Mouse (Mus musculus) liver, embryonic 15.5 days (tissue): ENCODE data around the gene Nucks1. TPM values are rescaled to one million over a fixed set of nuclear protein-coding genes. Genes with fewer than 3 reads are reported as not detected.
A peak's percentile ranks its signal among the peaks of the same experiment; 100 is the strongest.
"Not testable (repeated sequence)": the region's sequence is repeated elsewhere in the genome, so short reads cannot be mapped to it uniquely, and the experiment has no call there.

Source experiments
- ATAC-seq: fragments of 200-750 bp; cut with Nextera tagmentation; 2 replicates; pipeline ENCODE4 v1.8.0; 2017; ENCODE audit warnings: moderate number of reproducible peaks, mild to moderate bottlenecking, moderate library complexity; ENCODE audit not compliant: insufficient read depth
- H3K27ac ChIP-seq: fragments of 300-500 bp; sonication (generic); replicated peaks from 2 replicates; pipeline ENCODE4 v1.5.1; 2015; ENCODE audit warnings: mild to moderate bottlenecking, inconsistent platforms
- H3K27me3 ChIP-seq: fragments of 300-500 bp; sonication (generic); 2 replicates; pipeline ENCODE4 v1.6.1; 2015; ENCODE audit warnings: mild to moderate bottlenecking, inconsistent platforms
- H3K36me3 ChIP-seq: fragments of 300-500 bp; sonication (generic); replicated peaks from 2 replicates; pipeline ENCODE4 v1.6.1; 2015; ENCODE audit warnings: moderate library complexity, mild to moderate bottlenecking, inconsistent platforms
- H3K4me1 ChIP-seq: fragments of 300-500 bp; sonication (generic); replicated peaks from 2 replicates; pipeline ENCODE4 v1.6.1; 2015; ENCODE audit warnings: inconsistent platforms
- H3K4me2 ChIP-seq: fragments of 300-500 bp; sonication (generic); 2 replicates; pipeline ENCODE4 v1.6.1; 2015; ENCODE audit warnings: moderate library complexity, mild to moderate bottlenecking, inconsistent platforms
- H3K4me3 ChIP-seq: fragments of 300-500 bp; sonication (generic); replicated peaks from 2 replicates; pipeline ENCODE4 v1.5.1; 2015; ENCODE audit warnings: mild to moderate bottlenecking, inconsistent platforms
- H3K9ac ChIP-seq: fragments of 300-500 bp; sonication (generic); 2 replicates; pipeline ENCODE4 v1.6.1; 2015; ENCODE audit warnings: moderate library complexity, mild to moderate bottlenecking, inconsistent platforms
- H3K9me3 ChIP-seq: fragments of 300-500 bp; sonication (generic); replicated peaks from 2 replicates; pipeline ENCODE4 v1.6.1; 2016; ENCODE audit warnings: inconsistent platforms
- WGBS: fragments of 180-500 bp; shearing (Covaris S2); methylation state at CpG from one replicate; pipeline ENCODE4 v1.1.7; 2015; ENCODE audit warnings: mixed read lengths; ENCODE audit not compliant: insufficient replicate concordance; 5-methylcytosine and 5-hydroxymethylcytosine counted together
- polyA plus RNA-seq: library from polyadenylated mRNA; unstranded; fragments of >200 nt; fragmentation: Nextera tagmentation; extraction: Ambion mirVana; gene quantifications from 2 replicates; pipeline ENCODE4 v1.2.1, GENCODE M21; 2015

Nucks1 gene
- polyA plus RNA-seq, 1 experiment from 2014 or later = 27.2 TPM

GRCm38 (mm10) chr1:131886641-131887040 lies 23.7 kb upstream of the Nucks1 start:
- H3K27me3 ChIP-seq = no peaks in the 10 kb centered on the region
- no peak overlapping the region for H3K9ac ChIP-seq
- ATAC-seq = no peak
- WGBS = 73% methylated on average over 3 of the region's 3 CpGs
- H3K4me2 ChIP-seq = no peak overlapping the region
- H3K9me3 ChIP-seq = no peaks in the 10 kb centered on the region
- H3K4me3 ChIP-seq = no peak overlapping the region
- no peaks in the 10 kb centered on the region for H3K4me1 ChIP-seq
- H3K27ac ChIP-seq = no peak overlapping the region
- no peaks in the 10 kb centered on the region for H3K36me3 ChIP-seq

GRCm38 (mm10) chr1:131890043-131890658 lies 20.2 kb upstream of the Nucks1 start:
- Histone ChIP-seq H3K9ac (no peak overlapping the region), H3K4me1 (no peaks in the 10 kb centered on the region), H3K36me3 (no peaks in the 10 kb centered on the region), H3K4me2 (no peak overlapping the region), H3K27me3 (no peaks in the 10 kb centered on the region), H3K27ac (no peak overlapping the region), H3K9me3 (no peaks in the 10 kb centered on the region), H3K4me3 (no peak overlapping the region)
- ATAC-seq = no peak
- WGBS = 60% methylated on average over 6 of the region's 6 CpGs

GRCm38 (mm10) chr1:131891436-131891835 lies 18.9 kb upstream of the Nucks1 start:
- Histone ChIP-seq H3K4me3 (no peak overlapping the region), H3K27me3 (peaks cover 4% of the 10 kb centered on the region; the same call in 1 of the 2 replicates), H3K9ac (no peak overlapping the region), H3K4me2 (no peak overlapping the region), H3K27ac (no peak overlapping the region), H3K9me3 (no peaks in the 10 kb centered on the region), H3K36me3 (no peaks in the 10 kb centered on the region), H3K4me1 (no peaks in the 10 kb centered on the region)
- 69% methylated on average over 4 of the region's 4 CpGs for WGBS
- ATAC-seq = no peak

DNA sequence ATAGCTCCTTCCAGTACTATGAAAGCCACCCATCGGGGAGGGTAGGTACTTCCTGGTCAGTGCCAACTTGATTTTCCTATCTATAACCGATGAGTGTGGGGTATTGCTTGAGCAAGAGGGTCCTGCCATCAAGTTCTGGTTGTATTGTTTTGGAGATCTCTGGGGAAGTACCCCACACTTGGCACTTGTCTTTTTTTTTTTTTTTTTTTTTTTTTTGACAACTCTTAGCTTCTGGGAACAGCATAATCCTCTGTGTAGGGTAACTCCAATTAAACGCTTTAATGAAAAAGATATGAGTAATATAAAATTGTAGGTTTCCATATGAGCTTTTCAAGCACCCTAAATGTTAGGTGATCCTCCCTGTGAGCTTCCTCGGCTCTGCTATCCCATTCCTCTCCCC lies 7.7 kb upstream of the Nucks1 start:
- WGBS = 70% methylated on average over 4 of the region's 4 CpGs
- ATAC-seq = no peak
- Histone ChIP-seq H3K4me3 (no peak overlapping the region), H3K27ac (no peak overlapping the region), H3K27me3 (peaks cover 54% of the 10 kb centered on the region), H3K4me2 (no peak overlapping the region), H3K36me3 (no peaks in the 10 kb centered on the region), H3K9ac (no peak overlapping the region), H3K4me1 (no peaks in the 10 kb centered on the region), H3K9me3 (no peaks in the 10 kb centered on the region)

DNA sequence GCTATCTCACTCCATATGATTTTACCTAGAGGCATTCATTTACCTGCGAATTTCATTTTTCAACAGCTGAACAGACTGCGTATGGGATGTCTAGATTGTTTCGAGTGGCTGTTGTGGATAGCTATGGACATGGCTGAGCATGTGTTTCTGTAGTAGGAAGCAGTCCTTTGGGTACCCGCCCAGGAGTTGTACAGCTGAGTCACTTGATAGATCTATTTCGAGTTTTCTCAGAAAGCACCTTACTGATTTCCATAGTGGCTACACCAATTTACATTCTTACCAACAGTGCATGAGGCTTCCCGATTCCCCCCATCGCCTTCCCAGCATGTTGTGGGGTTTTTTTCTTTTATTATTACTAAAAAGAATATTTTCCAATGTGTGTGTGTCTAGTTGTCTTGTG lies 7.1 kb upstream of the Nucks1 start:
- no peaks in the 10 kb centered on the region for H3K9me3 ChIP-seq
- no peak overlapping the region for H3K9ac ChIP-seq
- peaks cover 59% of the 10 kb centered on the region for H3K27me3 ChIP-seq
- no peaks in the 10 kb centered on the region for H3K36me3 ChIP-seq
- WGBS = 65% methylated on average over 7 of the region's 7 CpGs
- no peak overlapping the region for H3K4me3 ChIP-seq
- H3K27ac ChIP-seq = no peak overlapping the region
- no peaks in the 10 kb centered on the region for H3K4me1 ChIP-seq
- no peak for ATAC-seq
- H3K4me2 ChIP-seq = no peak overlapping the region

- peaks cover 60% of the 10 kb centered on the region for H3K27me3 ChIP-seq
- H3K27ac ChIP-seq = no peak overlapping the region
- WGBS = 13% methylated on average over 1 of the region's 1 CpGs
- no peak overlapping the region for H3K9ac ChIP-seq
- no peaks in the 10 kb centered on the region for H3K36me3 ChIP-seq
- H3K4me1 ChIP-seq = peaks cover 5% of the 10 kb centered on the region
- no peaks in the 10 kb centered on the region for H3K9me3 ChIP-seq
- no peak overlapping the region for H3K4me3 ChIP-seq
- no peak overlapping the region for H3K4me2 ChIP-seq
- no peak for ATAC-seq
Observed at GRCm38 (mm10) chr1:131905497-131905896, 4.8 kb upstream of the Nucks1 start.

GRCm38 (mm10) chr1:131908456-131908855 lies 1.9 kb upstream of the Nucks1 start:
- Histone ChIP-seq H3K36me3 (peaks cover 5% of the 10 kb centered on the region), H3K9ac (no peak overlapping the region), H3K4me3 (no peak overlapping the region), H3K27ac (no peak overlapping the region), H3K9me3 (no peaks in the 10 kb centered on the region), H3K4me1 (peaks cover 23% of the 10 kb centered on the region), H3K4me2 (no peak overlapping the region), H3K27me3 (peaks cover 45% of the 10 kb centered on the region)
- 30% methylated on average over 3 of the region's 3 CpGs for WGBS
- no peak for ATAC-seq

DNA sequence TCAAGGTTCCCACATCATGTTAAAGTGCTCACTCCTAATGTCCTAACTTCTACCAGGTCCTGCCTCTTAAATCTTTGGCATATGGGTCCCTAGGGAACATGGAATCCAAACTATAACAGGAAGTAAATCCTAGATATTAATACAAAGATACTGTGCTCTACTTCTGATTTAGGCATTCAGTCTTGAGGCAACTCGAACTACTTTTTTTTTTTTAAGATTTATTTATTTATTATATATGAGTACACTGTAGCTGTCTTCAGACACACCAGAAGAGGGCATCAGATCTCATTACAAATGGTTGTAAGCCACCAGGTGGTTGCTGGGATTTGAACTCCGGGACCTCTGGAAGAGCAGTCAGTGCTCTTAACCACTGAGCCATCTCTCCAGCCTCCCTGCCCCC lies 1.1 kb upstream of the Nucks1 start:
- H3K27me3 ChIP-seq = peaks cover 37% of the 10 kb centered on the region
- H3K27ac ChIP-seq, ATAC-seq, H3K9me3 ChIP-seq, H3K4me3 ChIP-seq, H3K36me3 ChIP-seq, H3K9ac ChIP-seq, H3K4me2 ChIP-seq: not testable (repeated sequence)
- WGBS = 85% methylated on average over 2 of the region's 2 CpGs
- H3K4me1 ChIP-seq = peaks cover 25% of the 10 kb centered on the region

GRCm38 (mm10) chr1:131910674-131911558 lies 582 bp downstream of the Nucks1 start:
- Histone ChIP-seq H3K4me1 (peaks cover 36% of the 10 kb centered on the region), H3K9ac (peak overlapping the region; percentile 98), H3K4me2 (peak overlapping the region; percentile 65), H3K27me3 (peaks cover 25% of the 10 kb centered on the region), H3K9me3 (no peaks in the 10 kb centered on the region), H3K4me3 (peak overlapping the region; percentile 98), H3K27ac (peak overlapping the region; percentile 94), H3K36me3 (peaks cover 21% of the 10 kb centered on the region)
- peak; percentile 78 for ATAC-seq
- under 1% methylated on average over 85 of the region's 88 CpGs for WGBS

DNA sequence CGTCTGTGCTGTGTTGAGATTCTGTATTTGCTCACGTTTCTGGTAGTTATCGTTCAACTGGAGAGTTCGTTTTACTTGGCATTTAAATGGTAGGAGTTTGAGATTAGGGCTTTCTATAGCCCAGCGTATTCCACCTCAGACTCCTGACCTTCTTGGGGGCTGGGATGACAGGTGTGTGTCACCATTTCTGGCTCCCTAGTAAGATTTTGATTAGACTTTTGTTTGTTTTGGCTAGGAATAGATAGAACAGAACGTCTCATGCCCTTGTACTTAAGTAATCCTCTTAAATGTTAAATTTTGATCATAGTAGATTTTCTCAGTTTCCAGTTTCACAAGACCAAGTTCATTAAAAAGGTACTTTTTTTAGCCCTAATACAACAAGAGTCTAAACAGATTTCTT lies 7.3 kb downstream of the Nucks1 start:
- WGBS = 65% methylated on average over 6 of the region's 6 CpGs
- no peak for ATAC-seq

DNA sequence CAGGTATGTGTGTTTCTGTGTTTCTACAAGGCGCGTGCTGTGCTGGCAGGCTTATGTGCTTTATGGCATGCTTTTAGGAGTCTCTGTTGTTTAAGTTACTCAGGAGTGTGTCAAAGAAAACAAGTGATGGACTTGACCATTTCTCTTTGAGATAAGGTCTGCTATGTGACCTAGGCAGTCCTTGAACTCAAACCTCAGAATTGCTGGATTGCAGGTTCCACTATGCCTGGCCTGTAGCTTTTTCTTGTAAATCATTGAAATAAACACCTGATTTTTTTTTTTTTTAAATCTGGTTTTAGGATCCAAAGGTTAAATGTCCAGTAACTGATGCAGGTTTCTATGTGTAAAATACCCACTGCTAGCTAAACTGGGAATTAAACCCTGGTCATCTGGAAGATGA lies 8.7 kb downstream of the Nucks1 start:
- no peak overlapping the region for H3K9ac ChIP-seq
- peaks cover 16% of the 10 kb centered on the region; the same call in 1 of the 2 replicates for H3K4me1 ChIP-seq
- H3K9me3 ChIP-seq = no peaks in the 10 kb centered on the region
- no peak overlapping the region for H3K4me3 ChIP-seq
- H3K27me3 ChIP-seq = no peaks in the 10 kb centered on the region
- H3K27ac ChIP-seq = no peak overlapping the region
- WGBS = 96% methylated on average over 2 of the region's 2 CpGs
- H3K4me2 ChIP-seq = no peak overlapping the region
- no peak for ATAC-seq
- peaks cover 87% of the 10 kb centered on the region for H3K36me3 ChIP-seq

More for the DNA sequence above, 7.3 kb downstream of the Nucks1 start:
- Histone ChIP-seq H3K9me3 (no peaks in the 10 kb centered on the region), H3K4me3 (no peak overlapping the region), H3K4me2 (no peak overlapping the region), H3K4me1 (peaks cover 23% of the 10 kb centered on the region), H3K27me3 (no peaks in the 10 kb centered on the region), H3K9ac (no peak overlapping the region), H3K36me3 (peaks cover 81% of the 10 kb centered on the region), H3K27ac (no peak overlapping the region)
